Mouse (Mus musculus): ENCODE data around the gene Olfr972. TPM values are rescaled to one million over a fixed set of nuclear protein-coding genes. Genes with fewer than 3 reads are reported as not detected.
"Not testable (repeated sequence)": the region's sequence is repeated elsewhere in the genome, so short reads cannot be mapped to it uniquely, and the experiment has no call there.

Olfr972 gene
- not detected for total RNA-seq (2021)
- long read RNA-seq, experiment 1: 0 reads
- long read RNA-seq, experiment 2: 0 reads

GRCm38 (mm10) chr9:39866122-39866521 lies at the start of gene Olfr972:
Gene Olfr972, plus strand, starts transcription at chr9:39866422.
- no peak for DNase-seq
- intact Hi-C loops (cut with DNase I): no loop called here

- intact Hi-C loops (cut with DNase I); DNase-seq: not testable (repeated sequence)
Measured at GRCm38 (mm10) chr9:39836576-39836975, 29.6 kb upstream of the Olfr972 start, which contains the start of gene Olfr971. Gene Olfr971, plus strand, starts transcription at chr9:39836876.

- intact Hi-C loops (cut with DNase I); DNase-seq: not testable (repeated sequence)
Measured at GRCm38 (mm10) chr9:39871986-39872385, 5.8 kb downstream of the Olfr972 start.

GRCm38 (mm10) chr9:39877541-39878396 lies 11.5 kb downstream of the Olfr972 start:
- intact Hi-C loops (cut with DNase I): not testable (repeated sequence)

GRCm38 (mm10) chr9:39905106-39905505 lies 38.9 kb downstream of the Olfr972 start:
- intact Hi-C loops (cut with DNase I): no loop called here
- no peak for DNase-seq

More at GRCm38 (mm10) chr9:39877541-39878396, 11.5 kb downstream of the Olfr972 start:
- DNase-seq: not testable (repeated sequence)

- DNase-seq: no peak
- intact Hi-C loops (cut with DNase I): no loop called here
Measured at GRCm38 (mm10) chr9:39907036-39907435, 40.8 kb downstream of the Olfr972 start, which contains the start of gene Olfr229. Gene Olfr229, plus strand, starts transcription at chr9:39907336.

- intact Hi-C loops (cut with DNase I): no loop called here
- DNase-seq: no peak
Measured at GRCm38 (mm10) chr9:39909939-39910338, 43.7 kb downstream of the Olfr972 start.

Other genes with a start within 250 kb of the Olfr972 start
- not detected for gene Olfr960, start 245.0 kb upstream of the Olfr972 start, total RNA-seq (2021)
- gene Olfr961, start 221.3 kb upstream of the Olfr972 start, total RNA-seq (2021): not detected
- not detected for gene Olfr963, start 199.2 kb upstream of the Olfr972 start, total RNA-seq (2021)
- gene Olfr149, start 159.3 kb upstream of the Olfr972 start, total RNA-seq (2021): not detected
- not detected for gene Olfr965, start 155.1 kb upstream of the Olfr972 start, total RNA-seq (2021)
- gene Olfr150, start 135.4 kb upstream of the Olfr972 start, total RNA-seq (2021): not detected
- gene Olfr967, start 120.2 kb upstream of the Olfr972 start, total RNA-seq (2021): not detected
- not detected for gene Olfr968, start 83.2 kb upstream of the Olfr972 start, total RNA-seq (2021)
- not detected for gene Olfr969, start 75.5 kb upstream of the Olfr972 start, total RNA-seq (2021)
- not detected for gene Olfr970, start 57.6 kb upstream of the Olfr972 start, total RNA-seq (2021)
- gene Olfr971, start 29.5 kb upstream of the Olfr972 start, total RNA-seq (2021): not detected
- gene Olfr229, start 40.9 kb downstream of the Olfr972 start, total RNA-seq (2021): not detected
- gene Olfr974, start 71.1 kb downstream of the Olfr972 start, total RNA-seq (2021): not detected
- not detected for gene Olfr975, start 85.6 kb downstream of the Olfr972 start, total RNA-seq (2021)
- not detected for gene Olfr976, start 94.7 kb downstream of the Olfr972 start, total RNA-seq (2021)
- gene Olfr978, start 125.7 kb downstream of the Olfr972 start, total RNA-seq (2021): not detected
- gene Olfr979, start 137.0 kb downstream of the Olfr972 start, total RNA-seq (2021): not detected
- not detected for gene Olfr980, start 143.2 kb downstream of the Olfr972 start, total RNA-seq (2021)
- not detected for gene Olfr981, start 155.0 kb downstream of the Olfr972 start, total RNA-seq (2021)
- not detected for gene Olfr982, start 207.4 kb downstream of the Olfr972 start, total RNA-seq (2021)
- not detected for gene Olfr983, start 227.2 kb downstream of the Olfr972 start, total RNA-seq (2021)
- gene Olfr984, start 247.8 kb downstream of the Olfr972 start, total RNA-seq (2021): not detected

All from gastrocnemius, postnatal 36 days (tissue).